Mouse (Mus musculus) forebrain, embryonic 12.5 days (tissue): ENCODE measurements around the gene D1Pas1. TPM values are rescaled to one million over a fixed set of nuclear protein-coding genes. Genes with fewer than 3 reads are reported as not detected.

Source experiments
- ATAC-seq: fragments of 200-750 bp; cut with Nextera tagmentation; 2 replicates; pipeline ENCODE4 v1.8.0; 2017; ENCODE audit warnings: moderate TSS enrichment; ENCODE audit not compliant: low FRiP score
- H3K27ac ChIP-seq: fragments of 300-500 bp; sonication (generic); 2 replicates; pipeline ENCODE4 v1.5.1; 2016; ENCODE audit warnings: mild to moderate bottlenecking
- H3K27me3 ChIP-seq: fragments of 300-500 bp; sonication (generic); 2 replicates; pipeline ENCODE4 v1.6.1; 2016; ENCODE audit warnings: mild to moderate bottlenecking
- H3K36me3 ChIP-seq: fragments of 300-500 bp; sonication (generic); replicated peaks from 2 replicates; pipeline ENCODE4 v1.6.1; 2016; ENCODE audit warnings: mild to moderate bottlenecking
- H3K4me1 ChIP-seq: fragments of 300-500 bp; sonication (generic); 2 replicates; pipeline ENCODE4 v1.6.1; 2016
- H3K4me2 ChIP-seq: fragments of 300-500 bp; sonication (generic); 2 replicates; pipeline ENCODE4 v1.6.1; 2016; ENCODE audit warnings: mild to moderate bottlenecking, moderate library complexity
- H3K4me3 ChIP-seq: fragments of 300-500 bp; sonication (generic); replicated peaks from 2 replicates; pipeline ENCODE4 v1.5.1; 2016; ENCODE audit warnings: mild to moderate bottlenecking
- H3K9ac ChIP-seq: fragments of 300-500 bp; sonication (generic); 2 replicates; pipeline ENCODE4 v1.6.1; 2016; ENCODE audit warnings: mild to moderate bottlenecking
- H3K9me3 ChIP-seq: fragments of 300-500 bp; sonication (generic); 2 replicates; pipeline ENCODE4 v1.6.1; 2016
- WGBS: fragments of 180-500 bp; shearing (Covaris S2); methylation state at CpG from one replicate; pipeline ENCODE4 v1.1.7; 2016; 5-methylcytosine and 5-hydroxymethylcytosine counted together
- polyA plus RNA-seq: library from polyadenylated mRNA; unstranded; fragments of >200 nt; fragmentation: Nextera tagmentation; extraction: Ambion mirVana; gene quantifications from 2 replicates; pipeline ENCODE4 v1.2.1, GENCODE M21; 2016

The D1Pas1 gene
- polyA plus RNA-seq, 1 experiment from 2014 or later: not detected

- Histone ChIP-seq H3K27me3 (no peaks in the 10 kb centered on the region), H3K27ac (no peak overlapping the region), H3K4me1 (peaks cover 11% of the 10 kb centered on the region), H3K4me2 (no peak overlapping the region), H3K36me3 (no peaks in the 10 kb centered on the region), H3K9me3 (no peaks in the 10 kb centered on the region), H3K4me3 (no peak overlapping the region), H3K9ac (no peak overlapping the region)
- 62% methylated on average over 6 of the region's 6 CpGs for WGBS
- ATAC-seq: no peak
These were observed 24.3 kb downstream of the D1Pas1 start for GRCm38 (mm10) chr1:186991473-186991872.

DNA sequence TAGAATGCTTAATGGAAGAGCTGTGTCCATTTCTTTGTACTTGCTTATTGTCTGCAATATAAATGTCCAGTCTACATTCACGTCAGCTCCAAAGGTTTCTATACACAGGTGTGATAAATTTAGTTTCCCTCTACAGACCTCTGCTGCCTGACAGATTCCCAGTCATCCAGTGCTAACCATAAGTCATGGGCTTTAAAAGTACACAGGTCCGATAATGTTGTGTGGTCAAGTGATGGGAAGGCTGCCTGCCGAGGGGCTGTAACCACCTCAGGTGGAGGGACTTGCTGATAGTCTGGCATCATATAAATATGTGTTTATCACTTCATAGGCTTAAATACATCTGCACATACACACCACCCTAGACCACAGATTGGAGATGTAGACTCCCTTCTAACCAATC lies 24.9 kb downstream of the D1Pas1 start:
- 88% methylated on average over 3 of the region's 3 CpGs for WGBS
- ATAC-seq: no peak
- no peak overlapping the region for H3K4me3 ChIP-seq

DNA sequence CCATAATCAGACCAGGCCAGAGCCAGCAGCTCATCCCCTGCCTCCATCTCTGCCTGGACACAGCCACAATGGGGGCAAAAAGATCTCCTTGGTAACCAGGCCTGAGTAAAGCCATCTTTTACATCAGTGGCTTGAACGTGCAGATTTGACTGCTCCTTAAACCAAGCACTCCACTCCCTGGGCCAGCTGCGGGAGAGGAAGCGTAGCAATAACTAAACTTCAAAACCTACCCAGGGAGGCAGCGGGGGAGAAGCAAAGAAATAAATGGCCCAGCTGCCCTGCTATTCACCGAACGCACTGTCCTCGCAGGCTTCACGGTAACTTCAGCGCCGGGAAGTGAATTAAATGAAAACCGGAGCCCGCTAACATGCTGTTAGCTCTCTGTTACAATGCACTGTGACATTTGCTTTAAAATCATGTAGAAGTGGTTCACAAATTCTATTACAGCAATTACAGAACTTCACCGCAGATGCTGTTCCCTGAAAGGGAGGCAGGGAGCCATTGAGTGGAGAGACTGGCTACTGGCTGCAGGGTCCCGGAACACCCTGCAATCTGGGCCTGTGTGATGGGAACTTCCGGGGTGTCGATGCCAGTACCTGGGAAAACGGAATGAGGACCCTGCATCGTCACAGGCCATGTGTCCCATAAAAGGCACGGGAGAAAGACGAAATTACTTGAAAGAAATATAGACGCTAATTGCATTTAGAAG lies 30.5 kb downstream of the D1Pas1 start:
- peak overlapping the region; percentile 74; the same call in 1 of the 2 replicates for H3K27ac ChIP-seq
- H3K4me3 ChIP-seq: no peak overlapping the region
- peak; percentile 53 for ATAC-seq
- peaks cover 7% of the 10 kb centered on the region for H3K4me1 ChIP-seq
- H3K36me3 ChIP-seq: no peaks in the 10 kb centered on the region
- WGBS: 66% methylated on average over 21 of the region's 21 CpGs
- H3K9ac ChIP-seq: no peak overlapping the region
- no peaks in the 10 kb centered on the region for H3K27me3 ChIP-seq
- no peaks in the 10 kb centered on the region for H3K9me3 ChIP-seq
- H3K4me2 ChIP-seq: peak overlapping the region; percentile 6; the same call in 1 of the 2 replicates

More for the DNA sequence above, 24.9 kb downstream of the D1Pas1 start:
- Histone ChIP-seq H3K9ac (no peak overlapping the region), H3K27me3 (no peaks in the 10 kb centered on the region), H3K36me3 (no peaks in the 10 kb centered on the region), H3K27ac (no peak overlapping the region), H3K9me3 (no peaks in the 10 kb centered on the region), H3K4me2 (no peak overlapping the region), H3K4me1 (peaks cover 11% of the 10 kb centered on the region)

DNA sequence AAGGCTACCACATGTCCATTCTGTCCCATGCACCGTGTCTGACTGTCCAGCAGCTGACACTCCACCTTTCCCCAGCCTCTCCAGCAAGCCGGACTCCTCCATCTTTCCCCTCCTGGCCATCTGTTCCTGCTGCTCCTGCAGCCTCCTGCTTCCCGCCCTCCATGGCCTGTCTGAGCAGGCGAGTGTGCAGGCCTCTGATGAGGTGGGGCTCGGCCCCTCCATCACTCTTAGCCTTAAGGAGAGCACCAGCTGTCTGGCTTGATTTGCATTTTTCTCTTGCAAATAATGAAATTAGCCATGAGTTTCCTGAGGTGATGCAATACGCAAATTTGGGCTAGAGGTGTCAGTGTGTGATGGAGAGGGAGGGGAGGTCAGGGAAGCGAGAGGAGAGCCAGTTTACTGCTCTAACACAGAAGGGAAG lies 36.2 kb downstream of the D1Pas1 start:
- no peaks in the 10 kb centered on the region for H3K9me3 ChIP-seq
- H3K36me3 ChIP-seq: no peaks in the 10 kb centered on the region
- no peak overlapping the region for H3K4me2 ChIP-seq
- no peaks in the 10 kb centered on the region for H3K27me3 ChIP-seq
- no peaks in the 10 kb centered on the region for H3K4me1 ChIP-seq
- H3K9ac ChIP-seq: no peak overlapping the region
- H3K27ac ChIP-seq: 0 out of 2 replicates have a peak overlapping the region, but pooled peaks have one; percentile 4
- H3K4me3 ChIP-seq: no peak overlapping the region
- ATAC-seq: peak; percentile 68; the same call in 1 of the 2 replicates
- WGBS: 54% methylated on average over 7 of the region's 7 CpGs

GRCm38 (mm10) chr1:187004306-187004705 lies 37.1 kb downstream of the D1Pas1 start:
- Histone ChIP-seq H3K36me3 (no peaks in the 10 kb centered on the region), H3K27me3 (no peaks in the 10 kb centered on the region), H3K27ac (no peak overlapping the region), H3K4me3 (no peak overlapping the region), H3K4me1 (no peaks in the 10 kb centered on the region), H3K4me2 (no peak overlapping the region), H3K9ac (no peak overlapping the region), H3K9me3 (no peaks in the 10 kb centered on the region)
- no peak for ATAC-seq
- 97% methylated on average over 1 of the region's 1 CpGs for WGBS

DNA sequence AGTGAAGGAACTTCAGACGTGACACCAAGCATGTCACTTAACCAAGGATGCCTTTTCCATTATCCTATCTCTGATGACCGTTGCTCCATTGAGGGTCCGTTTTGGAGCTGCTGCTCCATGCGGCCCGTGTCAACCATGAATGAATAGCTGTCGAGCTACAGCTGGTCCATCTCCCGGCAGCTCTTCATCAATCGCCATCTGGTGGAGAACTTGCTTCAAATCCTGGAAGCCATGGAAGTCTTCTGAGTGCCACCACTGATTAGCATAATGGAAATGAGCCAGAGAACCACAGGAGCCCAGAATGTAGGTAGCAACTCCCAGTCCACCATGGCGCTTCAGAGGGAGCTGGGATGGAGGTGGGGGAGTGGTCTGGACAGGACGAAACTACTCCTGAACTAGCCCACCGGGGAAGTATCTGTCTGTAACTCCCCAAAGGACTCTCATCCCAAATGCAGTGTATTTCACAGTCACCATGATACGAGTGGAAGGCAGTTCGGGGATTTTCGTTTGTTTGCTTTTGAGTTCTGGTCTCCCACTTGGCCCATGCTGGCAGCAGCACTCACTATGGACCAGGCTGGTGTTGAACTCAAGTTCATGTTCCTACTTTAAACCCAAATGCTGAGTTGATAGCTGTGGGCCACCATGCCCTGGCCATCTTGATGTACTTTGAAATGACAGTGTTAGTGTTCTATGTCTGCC lies 39.2 kb downstream of the D1Pas1 start:
- WGBS: 88% methylated on average over 14 of the region's 14 CpGs
- Histone ChIP-seq H3K9me3 (no peaks in the 10 kb centered on the region), H3K27me3 (no peaks in the 10 kb centered on the region), H3K4me2 (no peak overlapping the region), H3K4me1 (no peaks in the 10 kb centered on the region), H3K27ac (no peak overlapping the region), H3K9ac (no peak overlapping the region), H3K4me3 (no peak overlapping the region), H3K36me3 (no peaks in the 10 kb centered on the region)
- no peak for ATAC-seq

DNA sequence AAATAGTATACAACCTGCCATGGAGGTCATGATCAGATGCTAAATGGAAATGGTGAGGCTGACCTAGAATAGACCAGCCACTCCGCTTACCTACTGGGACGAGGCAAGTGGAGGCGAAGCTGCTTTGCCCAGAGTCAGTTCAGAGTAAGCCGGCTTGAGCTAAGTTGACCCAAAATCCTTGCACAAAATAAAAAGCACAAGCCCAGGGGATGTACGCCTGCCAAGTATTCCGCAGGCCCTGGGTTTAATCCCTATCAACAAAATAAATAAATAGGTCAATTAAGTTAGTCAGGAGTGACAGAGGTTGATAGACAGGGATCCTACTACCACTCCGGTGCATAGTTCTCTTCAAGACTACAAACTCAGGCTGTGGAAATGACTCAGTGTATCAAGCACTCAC lies 41.0 kb downstream of the D1Pas1 start:
- Histone ChIP-seq H3K36me3 (no peaks in the 10 kb centered on the region), H3K4me3 (no peak overlapping the region), H3K27me3 (no peaks in the 10 kb centered on the region), H3K9me3 (no peaks in the 10 kb centered on the region), H3K27ac (no peak overlapping the region), H3K4me1 (no peaks in the 10 kb centered on the region), H3K9ac (no peak overlapping the region), H3K4me2 (no peak overlapping the region)
- no peak for ATAC-seq
- WGBS: 86% methylated on average over 7 of the region's 7 CpGs

DNA sequence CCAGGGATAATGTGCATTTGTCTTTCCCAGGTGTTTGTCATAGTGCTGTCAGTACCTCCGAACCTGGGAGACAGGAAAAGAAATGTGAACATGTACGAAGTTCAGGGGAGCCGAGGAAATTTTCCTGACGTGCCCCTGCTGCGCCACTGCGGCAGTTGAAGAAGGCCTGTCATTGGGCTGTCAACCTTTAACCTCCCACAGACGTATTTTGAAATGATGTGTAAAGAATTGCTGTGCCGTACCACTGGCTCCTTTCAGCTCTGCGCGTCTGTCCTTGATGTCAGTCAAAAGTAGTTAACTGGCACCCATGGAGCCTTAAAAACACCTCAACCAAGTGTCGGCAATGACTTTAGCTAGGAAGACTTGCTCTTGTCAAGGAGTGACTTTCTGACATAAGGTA lies 42.9 kb downstream of the D1Pas1 start:
- Histone ChIP-seq H3K27me3 (no peaks in the 10 kb centered on the region), H3K4me1 (no peaks in the 10 kb centered on the region), H3K27ac (no peak overlapping the region), H3K4me2 (no peak overlapping the region), H3K36me3 (no peaks in the 10 kb centered on the region), H3K9me3 (no peaks in the 10 kb centered on the region), H3K9ac (no peak overlapping the region), H3K4me3 (no peak overlapping the region)
- 80% methylated on average over 11 of the region's 11 CpGs for WGBS
- no peak for ATAC-seq

GRCm38 (mm10) chr1:187011601-187012000 lies 44.4 kb downstream of the D1Pas1 start:
- ATAC-seq: no peak
- Histone ChIP-seq H3K27ac (no peak overlapping the region), H3K4me2 (no peak overlapping the region), H3K4me3 (no peak overlapping the region), H3K4me1 (no peaks in the 10 kb centered on the region), H3K36me3 (no peaks in the 10 kb centered on the region), H3K9me3 (no peaks in the 10 kb centered on the region), H3K9ac (no peak overlapping the region), H3K27me3 (no peaks in the 10 kb centered on the region)
- 93% methylated on average over 4 of the region's 4 CpGs for WGBS

GRCm38 (mm10) chr1:187014141-187014540 lies 46.9 kb downstream of the D1Pas1 start:
- 84% methylated on average over 2 of the region's 2 CpGs for WGBS
- no peaks in the 10 kb centered on the region for H3K27me3 ChIP-seq
- H3K4me1 ChIP-seq: no peaks in the 10 kb centered on the region
- no peak overlapping the region for H3K27ac ChIP-seq
- H3K36me3 ChIP-seq: no peaks in the 10 kb centered on the region
- ATAC-seq: no peak
- H3K4me3 ChIP-seq: no peak overlapping the region
- H3K4me2 ChIP-seq: no peak overlapping the region
- H3K9me3 ChIP-seq: no peaks in the 10 kb centered on the region
- H3K9ac ChIP-seq: no peak overlapping the region

DNA sequence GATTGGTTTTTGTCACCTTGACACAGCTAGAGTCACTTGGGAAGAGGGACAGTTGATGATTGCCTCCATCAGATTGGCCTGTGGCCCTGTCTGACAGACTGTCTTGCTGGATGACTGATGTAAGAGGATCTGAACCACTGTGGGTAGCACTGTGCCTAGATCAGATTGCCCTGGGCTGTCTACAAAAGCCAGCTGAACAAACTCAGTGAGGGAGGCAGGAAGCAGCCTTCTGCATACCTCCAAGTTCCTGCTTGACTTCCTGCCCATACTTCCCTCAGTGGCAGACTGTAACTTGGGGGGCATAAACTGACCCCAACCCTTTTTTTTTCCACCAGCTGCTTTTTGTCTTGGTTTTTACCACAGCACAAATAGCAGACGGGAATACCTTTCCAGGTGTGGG lies 48.5 kb downstream of the D1Pas1 start:
- ATAC-seq: no peak
- WGBS: 83% methylated on average over 1 of the region's 1 CpGs
- Histone ChIP-seq H3K4me2 (no peak overlapping the region), H3K27me3 (no peaks in the 10 kb centered on the region), H3K36me3 (no peaks in the 10 kb centered on the region), H3K4me3 (no peak overlapping the region), H3K27ac (no peak overlapping the region), H3K9me3 (no peaks in the 10 kb centered on the region), H3K4me1 (no peaks in the 10 kb centered on the region), H3K9ac (no peak overlapping the region)

GRCm38 (mm10) chr1:187016116-187016515 lies 48.9 kb downstream of the D1Pas1 start:
- H3K9me3 ChIP-seq: no peaks in the 10 kb centered on the region
- 50% methylated on average over 4 of the region's 4 CpGs for WGBS
- ATAC-seq: no peak

DNA sequence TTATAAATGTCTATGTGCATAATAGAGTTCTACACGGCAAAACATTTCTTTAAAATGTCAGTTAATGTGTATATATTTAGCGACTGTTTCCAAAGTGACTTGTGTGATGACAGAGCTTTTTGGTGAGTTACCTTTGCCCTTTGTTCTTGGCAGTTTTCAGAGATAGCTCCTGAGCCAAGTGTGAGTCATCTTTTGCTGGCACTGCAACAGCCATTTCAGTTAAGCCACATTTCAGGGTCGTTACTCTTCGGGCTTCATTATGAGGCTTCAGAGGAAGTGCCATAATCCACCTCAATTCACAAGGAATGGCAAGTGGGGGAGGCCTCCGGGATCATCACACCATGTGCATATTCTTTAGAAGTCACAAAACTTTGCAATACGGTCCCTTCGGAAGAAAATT lies 52.8 kb downstream of the D1Pas1 start:
- no peak overlapping the region for H3K4me2 ChIP-seq
- WGBS: 87% methylated on average over 7 of the region's 7 CpGs
- ATAC-seq: no peak
- H3K36me3 ChIP-seq: no peaks in the 10 kb centered on the region
- no peak overlapping the region for H3K27ac ChIP-seq
- H3K9me3 ChIP-seq: no peaks in the 10 kb centered on the region
- H3K9ac ChIP-seq: no peak overlapping the region
- H3K27me3 ChIP-seq: no peaks in the 10 kb centered on the region
- no peaks in the 10 kb centered on the region for H3K4me1 ChIP-seq
- H3K4me3 ChIP-seq: no peak overlapping the region

More at GRCm38 (mm10) chr1:187016116-187016515, 48.9 kb downstream of the D1Pas1 start:
- no peak overlapping the region for H3K9ac ChIP-seq
- H3K4me1 ChIP-seq: no peaks in the 10 kb centered on the region
- H3K27ac ChIP-seq: no peak overlapping the region
- H3K4me3 ChIP-seq: no peak overlapping the region
- no peaks in the 10 kb centered on the region for H3K27me3 ChIP-seq
- no peaks in the 10 kb centered on the region for H3K36me3 ChIP-seq
- H3K4me2 ChIP-seq: no peak overlapping the region
